Mouse (Mus musculus) thymus, adult 2 months (tissue): ENCODE measurements around the gene Ankrd1.

ENCODE experiments used
- CTCF ChIP-seq: fragments of 200-500 bp; IDR thresholded peaks from 2 replicates; pipeline ENCODE4 v1.5.1; 2012; ENCODE audit warnings: mild to moderate bottlenecking, control low read depth, low read length, moderate library complexity, borderline replicate concordance; ENCODE audit not compliant: control insufficient read depth, poor library complexity, insufficient read depth; ENCODE audit errors: extremely low read depth
- POLR2A ChIP-seq: fragments of 200-500 bp; IDR thresholded peaks from 2 replicates; pipeline ENCODE4 v1.6.1; 2012; ENCODE audit warnings: mild to moderate bottlenecking, low read length, control low read depth, moderate library complexity; ENCODE audit not compliant: control insufficient read depth, poor library complexity, insufficient read depth; ENCODE audit errors: extremely low read depth

- no peak for TF ChIP-seq CTCF
- no peak for TF ChIP-seq POLR2A
Measured at GRCm38 (mm10) chr19:36090781-36091180, 29.1 kb downstream of the Ankrd1 start.
